Mouse (Mus musculus) yolk sac, embryonic 10.5 days (tissue): ENCODE measurements around the gene Gm49394.

ENCODE experiments used
- DNase-seq: peaks from one replicate; pipeline ENCODE4 v3.0.0-alpha.2; 2017; ENCODE audit warnings: low spot score

Gm49394 gene

GRCm38 (mm10) chr7:142659181-142659681 lies 10.5 kb downstream of the Gm49394 start:
- no peak for DNase-seq

DNA sequence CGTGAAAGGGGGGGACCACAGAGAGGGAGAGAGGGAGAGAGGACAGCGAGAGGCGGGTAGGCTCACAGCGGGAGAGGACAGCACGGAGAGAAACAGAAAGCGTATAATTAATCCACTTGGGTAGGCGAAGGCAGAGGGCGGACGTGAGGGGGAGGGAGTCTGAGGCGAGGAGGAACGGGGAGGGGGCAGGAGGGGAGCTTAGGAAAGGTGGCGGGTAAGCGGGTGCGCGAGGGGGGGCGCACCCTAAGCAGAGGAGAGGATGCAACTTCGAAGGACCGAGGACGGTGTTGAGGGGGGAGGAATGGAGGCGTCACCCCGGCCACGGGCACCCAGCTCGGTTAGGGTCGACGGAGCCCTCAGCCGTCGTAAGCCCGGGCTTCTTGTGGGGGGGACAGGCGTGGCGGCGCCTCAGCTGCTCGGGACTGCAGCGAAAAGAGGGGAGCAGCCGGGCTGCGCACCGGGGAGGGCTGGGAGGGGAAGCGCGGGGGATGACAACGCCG lies 11.0 kb downstream of the Gm49394 start:
- DNase-seq, result peak; percentile 55

- peak; percentile 69 for DNase-seq
These were observed 11.7 kb downstream of the Gm49394 start for GRCm38 (mm10) chr7:142657821-142658614.

- peak; percentile 84 for DNase-seq
These were observed 12.4 kb downstream of the Gm49394 start for GRCm38 (mm10) chr7:142657341-142657791.

DNA sequence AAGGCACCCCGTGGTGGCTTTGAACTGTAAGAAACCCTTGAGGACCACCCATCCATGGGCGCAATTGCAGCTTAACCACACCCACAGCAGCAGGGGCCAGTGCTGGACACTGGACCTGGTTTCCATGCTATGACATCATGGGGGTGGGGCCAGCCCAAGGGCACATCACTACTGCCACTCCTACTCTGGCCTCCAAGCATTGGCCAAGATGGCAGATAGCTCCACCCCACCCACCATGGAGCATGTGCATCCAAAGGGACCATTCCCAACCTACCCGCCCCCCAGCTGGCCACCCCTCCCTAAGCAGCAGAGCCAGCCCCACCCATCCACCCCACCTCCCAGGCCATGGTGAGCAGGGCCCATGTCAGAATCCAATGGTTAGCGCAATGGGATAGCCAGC lies 13.7 kb downstream of the Gm49394 start:
- peak; percentile 87 for DNase-seq

GRCm38 (mm10) chr7:142655633-142656032 lies 14.1 kb downstream of the Gm49394 start:
- DNase-seq, result peak; percentile 11

GRCm38 (mm10) chr7:142653726-142654125 lies 16.0 kb downstream of the Gm49394 start:
- DNase-seq, result peak; percentile 36

DNA sequence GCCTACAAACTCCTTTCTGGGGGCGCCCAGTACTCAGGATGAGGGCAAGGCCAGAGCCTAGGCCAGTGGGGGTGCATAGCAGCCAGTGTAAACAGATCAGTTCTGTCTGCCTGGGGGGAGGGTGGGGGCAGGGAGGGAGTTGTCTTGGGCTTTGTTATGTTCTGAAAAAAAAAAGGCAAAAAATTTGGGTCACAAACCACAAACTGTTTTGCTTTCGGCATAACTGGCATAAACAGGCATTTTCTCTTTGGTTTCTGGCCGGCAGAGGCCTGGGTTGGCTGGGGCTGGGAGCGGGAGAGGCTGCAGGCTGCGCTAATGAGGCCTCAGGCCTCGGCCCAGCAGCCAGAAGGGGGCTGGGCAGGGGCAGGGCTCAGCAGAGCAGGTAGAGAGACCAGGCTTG lies 23.1 kb downstream of the Gm49394 start:
- DNase-seq, result no peak

DNA sequence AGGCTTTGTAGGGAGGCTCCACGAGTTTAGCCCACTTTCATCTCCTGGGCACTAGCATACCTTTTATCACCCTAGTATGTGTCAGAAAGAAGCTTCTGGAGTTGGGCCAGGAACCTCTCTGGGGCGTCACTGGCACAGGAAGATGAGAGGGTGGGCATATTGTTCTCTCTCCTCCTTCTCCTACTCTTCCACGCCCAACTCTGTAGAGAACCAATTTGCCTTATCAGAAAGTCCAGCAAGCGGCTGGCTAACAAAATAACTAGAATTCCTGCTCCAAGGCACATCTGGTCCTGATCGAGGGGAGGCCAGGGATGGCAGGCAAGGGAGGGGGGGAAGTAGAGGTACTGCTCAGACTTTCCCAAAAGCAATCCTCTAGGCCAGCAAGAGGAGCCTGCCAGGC lies 24.7 kb downstream of the Gm49394 start:
- DNase-seq, result peak; percentile 27

- no peak for DNase-seq
These were observed 33.6 kb downstream of the Gm49394 start for GRCm38 (mm10) chr7:142636178-142636577.

- DNase-seq, result no peak
These were observed 39.1 kb downstream of the Gm49394 start for GRCm38 (mm10) chr7:142630691-142631090.

- DNase-seq, result no peak
These were observed 39.9 kb downstream of the Gm49394 start for GRCm38 (mm10) chr7:142629806-142630205.

GRCm38 (mm10) chr7:142622180-142622579 lies 47.6 kb downstream of the Gm49394 start:
- DNase-seq, result no peak

DNA sequence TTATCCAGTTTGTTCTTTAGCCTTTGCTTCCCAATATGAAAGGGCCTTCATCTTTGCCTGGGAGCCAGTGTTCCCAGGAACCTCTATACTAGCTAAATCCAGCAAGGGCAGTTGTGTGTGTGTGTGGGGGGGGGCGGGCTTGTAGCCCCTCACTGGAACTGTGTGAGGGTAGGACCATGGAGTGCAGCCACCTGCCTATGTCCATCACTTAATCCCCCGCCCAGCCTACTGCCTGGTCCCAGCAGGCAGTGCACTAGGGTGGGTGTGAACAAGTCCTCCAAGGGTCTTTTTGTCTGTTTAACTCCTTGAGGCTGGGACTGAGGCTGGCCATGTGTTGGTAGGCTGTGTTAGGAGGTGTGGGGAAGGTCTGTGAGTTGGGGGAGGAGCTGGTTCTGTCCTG lies 56.7 kb downstream of the Gm49394 start:
- DNase-seq, result no peak

DNA sequence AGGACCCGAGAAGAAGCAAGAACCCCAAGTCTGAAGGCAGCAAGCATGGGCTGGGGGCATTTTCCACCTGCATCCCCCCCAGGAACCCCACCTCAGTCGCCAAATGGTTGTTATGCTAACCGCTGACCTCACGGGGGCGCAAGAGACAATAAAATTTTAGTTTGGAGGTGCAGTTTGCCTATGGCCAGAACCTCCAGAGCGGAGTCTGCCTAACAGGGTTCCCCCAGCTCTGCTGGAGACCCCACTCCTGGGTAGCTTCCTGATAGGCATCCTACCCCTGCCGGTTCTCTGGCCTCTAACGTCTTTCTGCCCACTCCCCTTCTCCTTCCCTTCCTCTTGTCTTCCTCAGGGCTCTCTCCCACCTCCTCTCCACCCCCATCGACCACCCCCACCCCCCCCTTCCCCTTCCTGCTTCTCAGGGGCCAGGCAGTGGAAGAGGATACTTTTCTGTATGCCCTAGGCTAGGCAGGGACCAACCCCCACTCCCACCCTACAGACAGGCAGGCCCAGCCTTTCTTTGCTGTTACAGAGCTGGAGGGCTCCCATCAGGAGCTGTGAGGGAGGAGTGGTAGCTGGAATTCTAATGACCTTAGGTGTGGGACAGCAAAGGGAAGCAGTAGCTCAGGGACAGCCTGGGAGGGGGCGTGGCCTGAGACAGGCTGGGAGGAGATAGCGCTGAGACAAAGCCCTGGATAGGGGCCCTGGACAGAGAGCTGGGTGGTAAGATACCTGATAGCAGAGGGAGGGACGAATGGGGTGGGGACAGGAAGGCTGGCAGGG lies 58.9 kb downstream of the Gm49394 start:
- peak; percentile 85 for DNase-seq

GRCm38 (mm10) chr7:142600921-142601320 lies 68.8 kb downstream of the Gm49394 start:
- no peak for DNase-seq
